Mouse (Mus musculus) midbrain, embryonic 16.5 days (tissue): Measurements from ENCODE around the gene Timm17a. TPM values are rescaled to one million over a fixed set of nuclear protein-coding genes. Genes with fewer than 3 reads are reported as not detected.

Source experiments
- ATAC-seq: fragments of 200-750 bp; cut with Nextera tagmentation; 2 replicates; pipeline ENCODE4 v1.8.0; 2017; ENCODE audit warnings: moderate TSS enrichment
- H3K27ac ChIP-seq: fragments of 300-500 bp; sonication (generic); 2 replicates; pipeline ENCODE4 v1.5.1; 2014; ENCODE audit warnings: mild to moderate bottlenecking, low read length, mixed read lengths
- H3K27me3 ChIP-seq: fragments of 300-500 bp; sonication (generic); 2 replicates; pipeline ENCODE4 v1.6.1; 2014; ENCODE audit warnings: low read depth, low read length, mixed read lengths; ENCODE audit not compliant: control insufficient read depth, insufficient read depth
- H3K36me3 ChIP-seq: fragments of 300-500 bp; sonication (generic); 2 replicates; pipeline ENCODE4 v1.6.1; 2014; ENCODE audit warnings: mild to moderate bottlenecking, low read length, moderate library complexity, mixed read lengths; ENCODE audit not compliant: control insufficient read depth, insufficient read depth
- H3K4me1 ChIP-seq: fragments of 300-500 bp; sonication (generic); 2 replicates; pipeline ENCODE4 v1.6.1; 2014; ENCODE audit warnings: mild to moderate bottlenecking, low read length, mixed read lengths; ENCODE audit not compliant: control insufficient read depth, insufficient read depth
- H3K4me2 ChIP-seq: fragments of 300-500 bp; sonication (generic); 2 replicates; pipeline ENCODE4 v1.6.1; 2014; ENCODE audit warnings: mild to moderate bottlenecking, low read length, mixed read lengths
- H3K4me3 ChIP-seq: fragments of 300-500 bp; sonication (generic); 2 replicates; pipeline ENCODE4 v1.5.1; 2014; ENCODE audit warnings: low read depth, mild to moderate bottlenecking, low read length, moderate library complexity, mixed read lengths
- H3K9ac ChIP-seq: fragments of 300-500 bp; sonication (generic); 2 replicates; pipeline ENCODE4 v1.6.1; 2014; ENCODE audit warnings: low read depth, low read length, mixed read lengths
- H3K9me3 ChIP-seq: fragments of 300-500 bp; sonication (generic); replicated peaks from 2 replicates; pipeline ENCODE4 v1.6.1; 2014; ENCODE audit warnings: mild to moderate bottlenecking, low read length, mixed read lengths; ENCODE audit not compliant: control insufficient read depth, poor library complexity, severe bottlenecking
- WGBS: fragments of 180-500 bp; shearing (Covaris S2); extraction: QIAGEN DNeasy Blood & Tissue Kit; methylation state at CpG from one replicate; pipeline ENCODE4 v1.1.7; 2014; 5-methylcytosine and 5-hydroxymethylcytosine counted together
- polyA plus RNA-seq: library from polyadenylated mRNA; unstranded; fragments of >200 nt; fragmentation: Nextera tagmentation; extraction: Ambion mirVana; gene quantifications from 2 replicates; pipeline ENCODE4 v1.2.1, GENCODE M21; 2015

Timm17a gene
- polyA plus RNA-seq, 1 experiment from 2014 or later: 149 TPM

- Histone ChIP-seq H3K9me3 (no peaks in the 10 kb centered on the region), H3K4me1 (no peaks in the 10 kb centered on the region), H3K27ac (peak overlapping the region; percentile 59), H3K9ac (peak overlapping the region; percentile 53), H3K36me3 (no peaks in the 10 kb centered on the region), H3K4me3 (peak overlapping the region; percentile 39), H3K27me3 (no peaks in the 10 kb centered on the region), H3K4me2 (peak overlapping the region; percentile 63)
- peak; percentile 96 for ATAC-seq
- 7% methylated on average over 15 of the region's 15 CpGs for WGBS
Measured at GRCm38 (mm10) chr1:135248434-135248850, 65.1 kb downstream of the Timm17a start.

Other genes with a start within 250 kb of the Timm17a start
- 1.1 and 1.2 TPM in 2 replicates for gene Lgr6, start 208.5 kb downstream of the Timm17a start, polyA plus RNA-seq
- 0.11 and 0.26 TPM in 2 replicates for gene Ptpn7, start 181.1 kb downstream of the Timm17a start, polyA plus RNA-seq
- 390 and 409 TPM in 2 replicates for gene Arl8a, start 167.0 kb downstream of the Timm17a start, polyA plus RNA-seq
- 1.1 and 2.7 TPM in 2 replicates for gene Gpr37l1, start 146.1 kb downstream of the Timm17a start, polyA plus RNA-seq
- 0.35 TPM in 1 of 2 replicates, not detected in the other for gene Elf3, start 55.2 kb downstream of the Timm17a start, polyA plus RNA-seq
- gene Rnpep, start 29.7 kb downstream of the Timm17a start, polyA plus RNA-seq: 102 and 107 TPM in 2 replicates
- gene Lmod1, start 11.0 kb upstream of the Timm17a start, polyA plus RNA-seq: 0.40 and 0.41 TPM in 2 replicates
- gene Shisa4, start 61.5 kb upstream of the Timm17a start, polyA plus RNA-seq: 109 and 119 TPM in 2 replicates
- gene Ipo9, start 116.7 kb upstream of the Timm17a start, polyA plus RNA-seq: 111 and 112 TPM in 2 replicates